Mouse (Mus musculus): ENCODE data around the gene Rcsd1. TPM values are rescaled to one million over a fixed set of nuclear protein-coding genes. Genes with fewer than 3 reads are reported as not detected.

Gene Rcsd1
- polyA plus RNA-seq, 1 experiment from 2014 or later = 14.2 TPM

DNA sequence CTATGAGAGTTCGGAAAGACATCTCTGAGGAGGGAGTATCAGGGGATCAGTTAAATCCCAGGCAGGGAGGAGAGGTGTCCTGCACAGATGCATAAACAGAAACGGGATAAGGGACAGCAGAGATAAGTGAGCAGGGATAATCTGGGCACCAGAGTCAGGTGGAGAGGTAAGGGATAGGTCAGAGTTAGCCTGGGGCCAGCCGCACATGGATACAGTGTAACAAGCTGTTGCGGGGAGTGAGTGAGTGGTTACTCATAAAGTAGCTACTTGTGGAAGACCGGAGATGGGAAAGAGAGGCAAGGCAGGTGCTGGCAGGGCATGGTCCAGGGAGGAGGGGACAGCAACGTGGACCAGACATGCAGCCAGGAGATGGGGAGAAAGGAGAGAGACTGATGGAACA, 39.5 kb downstream of the Rcsd1 start:
- Histone ChIP-seq H3K4me1 (replicated peaks; ENCODE audit: control insufficient read depth, insufficient read depth, low read length) (no peaks in the 10 kb centered on the region), H3K36me3 (ENCODE audit: control insufficient read depth, insufficient read depth) (no peaks in the 10 kb centered on the region), H3K4me3 (ENCODE audit: low read depth, low read length) (no peak overlapping the region), H3K9ac (ENCODE audit: low read depth, low read length) (no peak overlapping the region), H3K4me2 (replicated peaks; ENCODE audit: low read depth) (no peak overlapping the region), H3K27me3 (replicated peaks; ENCODE audit: control insufficient read depth, insufficient read depth, low read length) (no peaks in the 10 kb centered on the region), H3K9me3 (ENCODE audit: control insufficient read depth) (no peaks in the 10 kb centered on the region), H3K27ac (ENCODE audit: low read depth, low read length) (no peak overlapping the region)
- ATAC-seq = no peak
- TF ChIP-seq CTCF (IDR thresholded peaks at IDR 0.05; ENCODE audit: low read depth) = no peak
- WGBS = 65% methylated on average over 6 of the region's 6 CpGs

DNA sequence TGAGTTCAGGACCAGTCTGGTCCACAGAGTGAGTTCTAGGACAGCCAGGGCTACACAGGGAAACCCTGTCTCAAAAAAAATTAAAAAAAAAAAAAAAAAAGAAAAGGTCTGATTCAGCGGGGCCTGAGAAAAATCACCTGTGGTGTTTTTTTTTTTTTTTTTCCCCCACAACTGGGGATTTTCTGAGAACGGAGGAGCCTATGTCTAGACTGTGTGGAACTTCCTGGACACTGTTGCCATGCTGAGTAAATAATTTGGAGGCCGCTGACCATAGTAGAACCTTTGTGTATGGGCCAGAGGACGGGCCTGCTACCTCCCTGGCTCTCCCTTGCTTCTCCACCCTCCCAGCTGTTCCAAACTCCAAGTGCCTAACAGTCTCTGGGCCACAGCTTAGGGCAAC, 40.7 kb downstream of the Rcsd1 start:
- Histone ChIP-seq H3K4me3 (ENCODE audit: low read depth, low read length) (no peak overlapping the region), H3K4me2 (replicated peaks; ENCODE audit: low read depth) (no peak overlapping the region), H3K27me3 (replicated peaks; ENCODE audit: control insufficient read depth, insufficient read depth, low read length) (no peaks in the 10 kb centered on the region), H3K4me1 (replicated peaks; ENCODE audit: control insufficient read depth, insufficient read depth, low read length) (no peaks in the 10 kb centered on the region), H3K36me3 (ENCODE audit: control insufficient read depth, insufficient read depth) (no peaks in the 10 kb centered on the region), H3K9me3 (ENCODE audit: control insufficient read depth) (no peaks in the 10 kb centered on the region), H3K27ac (ENCODE audit: low read depth, low read length) (no peak overlapping the region), H3K9ac (ENCODE audit: low read depth, low read length) (no peak overlapping the region)
- no peak for TF ChIP-seq CTCF (IDR thresholded peaks at IDR 0.05; ENCODE audit: low read depth)
- no peak for ATAC-seq
- 46% methylated on average over 4 of the region's 4 CpGs for WGBS

DNA sequence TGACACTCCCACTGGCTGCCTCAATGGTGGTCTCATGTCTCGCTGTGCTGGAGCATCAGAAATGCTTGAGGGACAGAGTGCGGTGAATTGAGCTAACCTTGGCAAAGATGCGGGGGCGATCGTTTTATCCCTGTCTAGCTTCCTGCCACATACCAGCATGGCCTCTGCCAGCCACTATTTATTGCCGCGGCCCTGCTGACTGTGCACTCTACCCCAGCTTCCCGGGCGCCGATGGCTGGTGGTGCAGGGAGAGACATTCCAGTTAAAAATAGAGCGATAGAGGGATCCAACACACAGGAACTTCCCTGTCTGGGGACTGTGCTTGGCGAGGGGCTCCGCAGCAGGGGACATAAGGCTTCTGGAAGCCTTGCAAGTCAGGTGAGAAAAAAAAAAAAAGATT, 42.2 kb downstream of the Rcsd1 start:
- Histone ChIP-seq H3K4me2 (replicated peaks; ENCODE audit: low read depth) (no peak overlapping the region), H3K27me3 (replicated peaks; ENCODE audit: control insufficient read depth, insufficient read depth, low read length) (no peaks in the 10 kb centered on the region), H3K36me3 (ENCODE audit: control insufficient read depth, insufficient read depth) (no peaks in the 10 kb centered on the region), H3K4me1 (replicated peaks; ENCODE audit: control insufficient read depth, insufficient read depth, low read length) (no peaks in the 10 kb centered on the region), H3K9ac (ENCODE audit: low read depth, low read length) (no peak overlapping the region), H3K4me3 (ENCODE audit: low read depth, low read length) (no peak overlapping the region), H3K27ac (ENCODE audit: low read depth, low read length) (no peak overlapping the region), H3K9me3 (ENCODE audit: control insufficient read depth) (no peaks in the 10 kb centered on the region)
- no peak for TF ChIP-seq CTCF (IDR thresholded peaks at IDR 0.05; ENCODE audit: low read depth)
- WGBS = 53% methylated on average over 13 of the region's 13 CpGs
- no peak for ATAC-seq

DNA sequence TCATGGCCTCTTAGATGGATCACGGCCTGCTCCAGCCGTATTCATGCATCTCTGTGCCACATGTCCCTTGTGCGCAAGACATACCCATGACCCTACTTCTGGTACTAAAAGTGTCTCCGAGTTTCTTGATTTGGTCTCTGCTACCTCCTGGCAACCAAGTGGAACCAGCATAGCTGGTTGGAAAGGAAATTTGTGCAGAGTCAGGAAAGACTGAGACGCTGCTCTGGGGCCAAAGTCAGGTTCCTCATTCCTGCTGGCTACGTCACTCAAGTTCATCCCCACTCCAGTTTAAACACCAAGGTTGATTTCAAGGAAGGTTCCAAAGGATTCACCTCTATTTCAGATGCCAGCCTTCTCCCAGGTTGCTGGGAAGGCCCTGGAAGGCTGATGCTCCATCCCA, 42.6 kb downstream of the Rcsd1 start:
- ATAC-seq = no peak
- H3K27ac ChIP-seq (ENCODE audit: low read depth, low read length) = no peak overlapping the region
- H3K4me1 ChIP-seq (replicated peaks; ENCODE audit: control insufficient read depth, insufficient read depth, low read length) = no peaks in the 10 kb centered on the region
- no peak overlapping the region for H3K4me2 ChIP-seq (replicated peaks; ENCODE audit: low read depth)
- WGBS = 83% methylated on average over 6 of the region's 6 CpGs
- TF ChIP-seq CTCF (IDR thresholded peaks at IDR 0.05; ENCODE audit: low read depth) = no peak
- no peak overlapping the region for H3K4me3 ChIP-seq (ENCODE audit: low read depth, low read length)
- H3K9me3 ChIP-seq (ENCODE audit: control insufficient read depth) = no peaks in the 10 kb centered on the region
- H3K27me3 ChIP-seq (replicated peaks; ENCODE audit: control insufficient read depth, insufficient read depth, low read length) = no peaks in the 10 kb centered on the region
- no peaks in the 10 kb centered on the region for H3K36me3 ChIP-seq (ENCODE audit: control insufficient read depth, insufficient read depth)
- H3K9ac ChIP-seq (ENCODE audit: low read depth, low read length) = no peak overlapping the region

DNA sequence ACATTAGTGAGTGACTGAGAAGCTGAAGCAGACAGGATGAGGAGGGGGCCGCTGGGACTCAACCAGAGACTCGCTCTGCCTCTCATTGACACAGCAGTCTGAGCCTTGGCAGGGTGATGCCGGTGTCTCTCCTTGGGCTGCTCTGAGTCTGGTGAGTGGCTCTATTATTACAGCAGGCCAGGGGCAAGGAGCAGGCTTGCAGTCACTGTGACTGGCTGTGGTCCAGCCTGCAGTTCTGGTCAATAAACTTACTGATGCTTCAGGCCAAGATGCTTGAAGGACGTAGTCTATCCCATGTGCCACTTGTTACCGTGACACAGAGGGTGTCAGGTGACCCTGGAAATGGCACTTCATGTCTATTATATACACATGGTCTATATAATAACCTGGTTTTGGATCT, 43.8 kb downstream of the Rcsd1 start:
- no peak overlapping the region for H3K9ac ChIP-seq (ENCODE audit: low read depth, low read length)
- H3K9me3 ChIP-seq (ENCODE audit: control insufficient read depth) = no peaks in the 10 kb centered on the region
- WGBS = 81% methylated on average over 5 of the region's 5 CpGs
- no peaks in the 10 kb centered on the region for H3K36me3 ChIP-seq (ENCODE audit: control insufficient read depth, insufficient read depth)
- no peaks in the 10 kb centered on the region for H3K4me1 ChIP-seq (replicated peaks; ENCODE audit: control insufficient read depth, insufficient read depth, low read length)
- H3K27ac ChIP-seq (ENCODE audit: low read depth, low read length) = no peak overlapping the region
- no peak overlapping the region for H3K4me3 ChIP-seq (ENCODE audit: low read depth, low read length)
- no peak overlapping the region for H3K4me2 ChIP-seq (replicated peaks; ENCODE audit: low read depth)
- TF ChIP-seq CTCF (IDR thresholded peaks at IDR 0.05; ENCODE audit: low read depth) = no peak
- ATAC-seq = no peak
- H3K27me3 ChIP-seq (replicated peaks; ENCODE audit: control insufficient read depth, insufficient read depth, low read length) = no peaks in the 10 kb centered on the region

DNA sequence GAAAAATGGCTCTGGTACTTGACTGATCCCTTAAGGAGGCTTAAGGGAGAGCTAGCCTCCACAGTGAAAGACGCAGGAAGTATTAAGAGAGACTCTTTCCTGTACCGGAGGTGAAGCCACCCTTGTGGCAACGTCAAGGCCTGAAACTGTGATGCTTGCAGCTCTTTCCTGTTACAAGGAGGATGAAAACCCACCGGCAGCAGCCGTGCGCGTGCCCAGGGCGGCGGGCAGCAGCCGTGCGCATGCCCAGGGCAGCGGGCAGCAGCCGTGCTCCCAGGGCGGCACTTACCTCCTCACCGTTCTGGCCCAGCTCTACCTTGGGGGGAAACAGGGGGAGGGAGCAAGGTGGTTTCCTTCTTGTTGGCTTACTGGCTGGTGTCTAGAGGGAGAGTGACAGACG, 46.3 kb downstream of the Rcsd1 start:
- H3K4me2 ChIP-seq (replicated peaks; ENCODE audit: low read depth) = no peak overlapping the region
- no peaks in the 10 kb centered on the region for H3K36me3 ChIP-seq (ENCODE audit: control insufficient read depth, insufficient read depth)
- no peak overlapping the region for H3K4me3 ChIP-seq (ENCODE audit: low read depth, low read length)
- no peaks in the 10 kb centered on the region for H3K9me3 ChIP-seq (ENCODE audit: control insufficient read depth)
- H3K27me3 ChIP-seq (replicated peaks; ENCODE audit: control insufficient read depth, insufficient read depth, low read length) = no peaks in the 10 kb centered on the region
- 68% methylated on average over 16 of the region's 16 CpGs for WGBS
- no peak overlapping the region for H3K9ac ChIP-seq (ENCODE audit: low read depth, low read length)
- TF ChIP-seq CTCF (IDR thresholded peaks at IDR 0.05; ENCODE audit: low read depth) = no peak
- no peak overlapping the region for H3K27ac ChIP-seq (ENCODE audit: low read depth, low read length)
- H3K4me1 ChIP-seq (replicated peaks; ENCODE audit: control insufficient read depth, insufficient read depth, low read length) = no peaks in the 10 kb centered on the region
- ATAC-seq = no peak

All from intestine, postnatal 0 days (tissue).